Mouse (Mus musculus) cortical plate, adult 2 months (tissue): Measurements from ENCODE around the gene Foxn3.

Experiments
- CTCF ChIP-seq: fragments of 200-500 bp; IDR thresholded peaks from 2 replicates; pipeline ENCODE4 v1.5.1; 2011; ENCODE audit warnings: mild to moderate bottlenecking, control low read depth, low read length; ENCODE audit not compliant: insufficient read depth; ENCODE audit errors: extremely low read depth
- POLR2A ChIP-seq: fragments of 200-500 bp; IDR thresholded peaks from 2 replicates; pipeline ENCODE4 v1.6.1; 2011; ENCODE audit warnings: mild to moderate bottlenecking, low read length, control low read depth; ENCODE audit not compliant: insufficient read depth; ENCODE audit errors: extremely low read depth

- TF ChIP-seq CTCF (no peak), POLR2A (no peak)
Measured at GRCm38 (mm10) chr12:99180234-99180824, 383.1 kb downstream of the Foxn3 start.
